8 mouse cellular contexts compared by ENCODE assay signal in genomic region chr10:109920607-109921187, GRCm38 (mm10).
DNase-seq lines count a peak whose midpoint lies in the region; ATAC-seq and TF ChIP-seq lines count a peak whose summit lies in the region.

No protein-coding gene starts in this region.

- no peak for ATAC-seq in heart, embryonic 14.5 days (ENCODE audit: insufficient number of reproducible peaks, insufficient read depth, low FRiP score, low read depth)
- peak; percentile 90 for ATAC-seq in kidney, embryonic 15.5 days (replicated peaks; ENCODE audit: low FRiP score)
- peak; percentile 85 for ATAC-seq in neural tube, embryonic 11.5 days (ENCODE audit: insufficient read depth, low FRiP score, low TSS enrichment)

- DNase-seq in brain, embryonic 14.5 days (ENCODE audit: low read depth): peak; percentile 93
- DNase-seq in liver, adult 2 months (ENCODE audit: extremely low read depth, low read depth, low spot score): peak; percentile 50
- DNase-seq in neural tube, embryonic 11.5 days (ENCODE audit: low spot score): peak; percentile 72
- DNase-seq in urinary bladder, postnatal 25 days (ENCODE audit: low spot score): peak; percentile 55

- no peak for TF ChIP-seq POLR2A in brain, embryonic 14.5 days (IDR thresholded peaks at IDR 0.05; ENCODE audit: borderline replicate concordance, extremely low read depth, insufficient read depth, insufficient read length, poor library complexity, severe bottlenecking)
- TF ChIP-seq POLR2A in embryonic fibroblast, embryonic 13.5 days (IDR thresholded peaks at IDR 0.05; ENCODE audit: low read depth, low read length): no peak
- no peak for TF ChIP-seq POLR2A in liver, adult 2 months (IDR thresholded peaks at IDR 0.05; ENCODE audit: extremely low read depth, insufficient read depth, low read length)

- H3K27me3 ChIP-seq in E14TG2a.4 (ENCODE audit: insufficient read depth, low read length): no peaks in the 10 kb centered on the region
- H3K27me3 ChIP-seq in heart, embryonic 14.5 days (ENCODE audit: control insufficient read depth, insufficient read depth, low read length): no peaks in the 10 kb centered on the region
- H3K27me3 ChIP-seq in kidney, embryonic 15.5 days: no peaks in the 10 kb centered on the region
- H3K27me3 ChIP-seq in liver, adult 2 months (ENCODE audit: control insufficient read depth, insufficient read depth, low read length): no peaks in the 10 kb centered on the region
- H3K27me3 ChIP-seq in neural tube, embryonic 11.5 days (ENCODE audit: control insufficient read depth, insufficient read depth, low read length): no peaks in the 10 kb centered on the region

- H3K4me2 ChIP-seq in heart, embryonic 14.5 days (ENCODE audit: low read length): peak overlapping the region; percentile 44
- peak overlapping the region; percentile 40 for H3K4me2 ChIP-seq in kidney, embryonic 15.5 days
- no peak overlapping the region for H3K4me2 ChIP-seq in neural tube, embryonic 11.5 days (ENCODE audit: low read depth)

- H3K79me2 ChIP-seq in liver, adult 2 months (ENCODE audit: control insufficient read depth, insufficient read depth, low read length): no peaks in the 10 kb centered on the region

- 16% methylated on average over 6 of the region's 6 CpGs for WGBS in heart, embryonic 14.5 days
- WGBS in kidney, embryonic 15.5 days: 12% methylated on average over 6 of the region's 6 CpGs
- WGBS in liver, adult 2 months: 14% methylated on average over 6 of the region's 6 CpGs
- 15% methylated on average over 6 of the region's 6 CpGs for WGBS in neural tube, embryonic 11.5 days

- no peak overlapping the region for H3K9ac ChIP-seq in heart, embryonic 14.5 days (ENCODE audit: low read length)
- H3K9ac ChIP-seq in kidney, embryonic 15.5 days: no peak overlapping the region
- H3K9ac ChIP-seq in liver, adult 2 months (ENCODE audit: low read depth, low read length): no peak overlapping the region
- no peak overlapping the region for H3K9ac ChIP-seq in neural tube, embryonic 11.5 days (ENCODE audit: low read length)

- no peaks in the 10 kb centered on the region for H3K9me3 ChIP-seq in E14TG2a.4 (ENCODE audit: low read length)
- H3K9me3 ChIP-seq in heart, embryonic 14.5 days (ENCODE audit: control insufficient read depth, low read length): no peaks in the 10 kb centered on the region
- H3K9me3 ChIP-seq in kidney, embryonic 15.5 days (replicated peaks): no peaks in the 10 kb centered on the region
- no peaks in the 10 kb centered on the region for H3K9me3 ChIP-seq in neural tube, embryonic 11.5 days (ENCODE audit: control insufficient read depth, low read length)

- no peaks in the 10 kb centered on the region for H3K4me1 ChIP-seq in E14TG2a.4 (replicated peaks; ENCODE audit: low read depth, low read length)
- H3K4me1 ChIP-seq in embryonic fibroblast, embryonic 13.5 days (ENCODE audit: control insufficient read depth, insufficient read depth, low read length): 0 out of 2 replicates have a peak, but pooled peaks cover 2% of the 10 kb centered on the region
- H3K4me1 ChIP-seq in heart, embryonic 14.5 days (ENCODE audit: control insufficient read depth in 2 of 2, insufficient read depth in 2 of 2, low read length in 2 of 2): peaks cover 3 to 5% of the 10 kb centered on the region in 2 experiments; a peak in 2 of 4 replicates
- H3K4me1 ChIP-seq in kidney, embryonic 15.5 days: peaks cover 4% of the 10 kb centered on the region
- no peaks in the 10 kb centered on the region for H3K4me1 ChIP-seq in liver, adult 2 months (ENCODE audit: control insufficient read depth, insufficient read depth, low read length)
- no peaks in the 10 kb centered on the region for H3K4me1 ChIP-seq in neural tube, embryonic 11.5 days (ENCODE audit: control insufficient read depth, insufficient read depth, low read length)

- peak; percentile 98 for TF ChIP-seq CTCF in E14TG2a.4 (conservative IDR thresholded peaks at IDR 0.05; ENCODE audit: low read length)
- TF ChIP-seq CTCF in brain, embryonic 14.5 days (IDR thresholded peaks at IDR 0.05; ENCODE audit: borderline replicate concordance, extremely low read depth, insufficient read depth, insufficient read length): peak; percentile 89; the same call in 1 of the 2 replicates
- peak; percentile 53; the same call in 1 of the 2 replicates for TF ChIP-seq CTCF in embryonic fibroblast, embryonic 13.5 days (IDR thresholded peaks at IDR 0.05; ENCODE audit: borderline replicate concordance, insufficient read depth, low read length)
- peak; percentile 49; the same call in 1 of the 2 replicates for TF ChIP-seq CTCF in liver, adult 2 months (IDR thresholded peaks at IDR 0.05; ENCODE audit: low read depth, low read length)

- H3K27ac ChIP-seq in embryonic fibroblast, embryonic 13.5 days (ENCODE audit: insufficient read depth, low read length): no peak overlapping the region
- no peak overlapping the region for H3K27ac ChIP-seq in heart, embryonic 14.5 days (replicated peaks in 1 of 2; ENCODE audit: control insufficient read depth in 1 of 2, insufficient read depth in 1 of 2, low read depth in 2 of 2, low read length in 2 of 2)
- H3K27ac ChIP-seq in kidney, embryonic 15.5 days: no peak overlapping the region
- H3K27ac ChIP-seq in liver, adult 2 months (replicated peaks; ENCODE audit: insufficient read depth, low read depth, low read length): no peak overlapping the region
- H3K27ac ChIP-seq in neural tube, embryonic 11.5 days (ENCODE audit: low read depth, low read length): no peak overlapping the region

- H3K36me3 ChIP-seq in E14TG2a.4 (ENCODE audit: insufficient read depth, low read length): no peaks in the 10 kb centered on the region
- H3K36me3 ChIP-seq in heart, embryonic 14.5 days (ENCODE audit: control insufficient read depth, insufficient read depth, low read length): no peaks in the 10 kb centered on the region
- no peaks in the 10 kb centered on the region for H3K36me3 ChIP-seq in kidney, embryonic 15.5 days
- no peaks in the 10 kb centered on the region for H3K36me3 ChIP-seq in liver, adult 2 months (ENCODE audit: control insufficient read depth, insufficient read depth, low read length)
- no peaks in the 10 kb centered on the region for H3K36me3 ChIP-seq in neural tube, embryonic 11.5 days (ENCODE audit: control insufficient read depth, insufficient read depth, low read length)

- no peak overlapping the region for H3K4me3 ChIP-seq in E14TG2a.4 (replicated peaks; ENCODE audit: low read length)
- H3K4me3 ChIP-seq in embryonic fibroblast, embryonic 13.5 days (ENCODE audit: insufficient read depth, low read length): no peak overlapping the region
- no peak overlapping the region for H3K4me3 ChIP-seq in heart, embryonic 14.5 days (ENCODE audit: control insufficient read depth in 1 of 2, insufficient read depth in 1 of 2, low read depth in 1 of 2, low read length in 2 of 2)
- peak overlapping the region; percentile 14; the same call in 1 of the 2 replicates for H3K4me3 ChIP-seq in kidney, embryonic 15.5 days (replicated peaks)
- H3K4me3 ChIP-seq in liver, adult 2 months (ENCODE audit: insufficient read depth, low read depth, low read length): no peak overlapping the region
- no peak overlapping the region for H3K4me3 ChIP-seq in neural tube, embryonic 11.5 days (ENCODE audit: low read depth, low read length)
